Comparison of ENCODE assay signal across 7 mouse cellular contexts in the genomic region with DNA sequence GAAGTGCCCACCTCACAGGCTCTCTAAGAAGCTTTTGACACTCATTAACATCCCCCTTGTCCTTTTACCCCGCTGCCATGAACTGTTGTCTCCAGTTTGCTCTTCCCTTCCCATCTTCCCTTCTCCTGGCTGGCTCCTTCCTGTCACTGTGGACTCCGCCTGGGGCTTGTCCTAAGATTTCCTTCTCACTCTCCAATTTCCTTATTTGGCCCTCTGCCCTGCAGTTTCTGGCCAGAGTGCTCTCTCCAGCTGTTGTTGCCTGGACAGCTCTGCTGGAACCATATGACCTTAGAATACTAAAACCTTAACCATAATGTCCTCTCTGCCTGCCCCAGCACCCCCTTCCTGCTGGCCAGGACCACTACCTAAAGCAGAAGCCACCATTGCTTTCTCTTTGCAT. TPM values are rescaled to one million over a fixed set of nuclear protein-coding genes. Genes with fewer than 3 reads are reported as not detected.
DNase-seq lines count a peak whose midpoint lies in the region; TF ChIP-seq lines count a peak whose summit lies in the region.

No protein-coding gene starts in this region.

- TF ChIP-seq CTCF in lung, adult 2 months (IDR thresholded peaks at IDR 0.05; ENCODE audit: insufficient read depth, low read length): no peak

- no peak for TF ChIP-seq POLR2A in lung, adult 2 months (IDR thresholded peaks at IDR 0.05; ENCODE audit: borderline replicate concordance, extremely low read depth, low read depth, low read length)

- 23% methylated on average over 2 of the region's 2 CpGs for WGBS in lung, adult 2 months

- H3K4me3 ChIP-seq in lung, adult 2 months (replicated peaks; ENCODE audit: extremely low read depth, low read depth, low read length): no peak overlapping the region

- DNase-seq in 3T3-L1 (ENCODE audit: low read depth, low spot score): peak; percentile 78
- peak; percentile 95 for DNase-seq in adipocyte (ENCODE audit: low spot score)
- peak; percentile 72 to 74 for DNase-seq in heart, postnatal 36 days
- peak; percentile 35 for DNase-seq in lung, adult 2 months
- no peak for DNase-seq in neural tube, embryonic 10.5 days (ENCODE audit: extremely low spot score, low spot score)
- DNase-seq in left cerebral cortex, adult 11 months (ENCODE audit: low spot score): no peak
- no peak for DNase-seq in right cerebral cortex, postnatal 36 days (ENCODE audit: low spot score in 2 of 2)

- no peaks in the 10 kb centered on the region for H3K4me1 ChIP-seq in lung, adult 2 months (ENCODE audit: control insufficient read depth, insufficient read depth, low read length)

- intact Hi-C loops in heart, postnatal 36 days (cut with DNase I): no loop called here

RNA-seq across cellular contexts. Expression of gene Fads2, which starts 33.1 kb away (rescaled TPM):
- 1 to 10 TPM; 4.8 to 6.8 TPM for total RNA-seq in heart, postnatal 36 days (2021)
- 62.3 and 87.2 TPM in 2 replicates for polyA plus RNA-seq in lung, adult 2 months (2012; rRNA removed)

RNA-seq across cellular contexts. Expression of gene Fads1, which starts 48.0 kb away (rescaled TPM):
- total RNA-seq in heart, postnatal 36 days (2021): 10 to 100 TPM; 23.7 to 24.0 TPM
- 80.2 and 117 TPM in 2 replicates for polyA plus RNA-seq in lung, adult 2 months (2012; rRNA removed)

Comparison
In these comparisons a context has a peak if more than half of its experiments do, and no peak if none do; other contexts are left out.
1. DNase-seq: peak in 3T3-L1 (single experiment), adipocyte (single experiment), heart, postnatal 36 days (2 of 2) and lung, adult 2 months (single experiment); none in neural tube, embryonic 10.5 days (single experiment), left cerebral cortex, adult 11 months (single experiment) and right cerebral cortex, postnatal 36 days (0 of 2).